Mouse (Mus musculus): Measurements from ENCODE around the gene Insyn1.

GRCm38 (mm10) chr9:58487851-58488801 is at the start of gene Insyn1:
- TF ChIP-seq CTCF (IDR thresholded peaks at IDR 0.05; ENCODE audit: borderline replicate concordance, extremely low read depth, insufficient read depth, insufficient read length) (no peak), POLR2A (IDR thresholded peaks at IDR 0.05; ENCODE audit: borderline replicate concordance, extremely low read depth, insufficient read depth, insufficient read length, poor library complexity, severe bottlenecking) (peak; percentile 83)

All from brain, embryonic 14.5 days (tissue).